ENCODE assay signal across 19 mouse cellular contexts in the genomic region with DNA sequence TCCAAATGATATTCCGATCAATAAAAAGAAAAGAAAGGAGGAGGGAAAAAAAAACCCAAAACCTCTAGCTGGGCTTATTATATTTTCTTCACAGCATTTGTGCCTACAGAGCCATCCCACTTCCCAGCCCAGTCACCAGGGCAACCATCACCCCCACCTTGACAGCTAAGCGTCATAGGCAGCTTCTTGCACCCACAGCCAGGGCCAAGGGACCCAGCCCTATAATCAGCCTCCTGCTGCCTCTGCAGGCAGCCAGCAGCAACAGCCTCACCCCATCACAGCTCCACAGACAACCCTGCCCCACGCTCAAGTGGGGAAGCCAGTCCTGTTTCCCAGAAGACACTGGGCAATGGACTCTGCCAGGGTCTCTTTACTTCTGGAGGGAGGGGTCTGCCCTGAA. TPM values are rescaled to one million over a fixed set of nuclear protein-coding genes. Genes with fewer than 3 reads are reported as not detected.
DNase-seq lines count a peak whose midpoint lies in the region; ATAC-seq and TF ChIP-seq lines count a peak whose summit lies in the region.
"Had no signal": no experiment of that assay in that cellular context is flagged by ENCODE, and none has a peak within 500 bp of the region (broad histone marks: within the 10 kb centered on the region; RNA-seq: fewer than 3 reads in every experiment).

No protein-coding gene starts in this region.

- no peak for ATAC-seq in megakaryocyte progenitor cell, adult 5-6 weeks (replicated peaks; ENCODE audit: poor library complexity)

- 30% methylated on average over 3 of the region's 3 CpGs for WGBS in olfactory bulb, adult 2 months

- no peak for TF ChIP-seq CTCF in cortical plate, adult 2 months (IDR thresholded peaks at IDR 0.05; ENCODE audit: extremely low read depth, insufficient read depth, low read length)
- no peak; the same call in 1 of the 2 replicates for TF ChIP-seq CTCF in olfactory bulb, adult 2 months (IDR thresholded peaks at IDR 0.05; ENCODE audit: insufficient read depth, low read depth, low read length)

- peak; percentile 55 for DNase-seq in layer of hippocampus, adult 11-12 months (ENCODE audit: low spot score)
- no peak for DNase-seq in layer of hippocampus, postnatal 25 days (ENCODE audit: extremely low spot score in 1 of 2, low spot score in 1 of 2)
- peak; percentile 83 for DNase-seq in layer of hippocampus, adult 9-11 months
- no peak for DNase-seq in cerebellum, adult 11 months
- no peak for DNase-seq in ovary, postnatal 10 days (ENCODE audit: low spot score)
- DNase-seq: adrenal gland, postnatal 25 days; kidney, adult 2 months; thymus, adult 2 months had no signal

- no peak overlapping the region for H3K4me3 ChIP-seq in cortical plate, adult 2 months (ENCODE audit: insufficient read depth, low read length)
- no peak overlapping the region for H3K4me3 ChIP-seq in olfactory bulb, adult 2 months (ENCODE audit: insufficient read depth, low read depth, low read length)
- H3K4me3 ChIP-seq: embryonic facial prominence, embryonic 15.5 days; forebrain, embryonic 12.5 days; hindbrain, embryonic 15.5 days had no signal

- H3K27ac ChIP-seq in cortical plate, adult 2 months (ENCODE audit: insufficient read depth, low read length) = 0 out of 2 replicates have a peak overlapping the region, but pooled peaks have one; percentile 72
- peak overlapping the region; percentile 96 for H3K27ac ChIP-seq in olfactory bulb, adult 2 months (ENCODE audit: insufficient read depth, low read depth, low read length)
- H3K27ac ChIP-seq: embryonic facial prominence, embryonic 15.5 days; hindbrain, embryonic 15.5 days had no signal

- peaks cover 4% of the 10 kb centered on the region for H3K4me1 ChIP-seq in cortical plate, adult 2 months (ENCODE audit: control insufficient read depth, insufficient read depth, low read length)
- peaks cover 24% of the 10 kb centered on the region for H3K4me1 ChIP-seq in olfactory bulb, adult 2 months (ENCODE audit: control insufficient read depth, insufficient read depth, low read length)
- H3K4me1 ChIP-seq: embryonic facial prominence, embryonic 15.5 days had no signal

- TF ChIP-seq POLR2A in cortical plate, adult 2 months (IDR thresholded peaks at IDR 0.05; ENCODE audit: extremely low read depth, insufficient read depth, low read length) = no peak
- TF ChIP-seq POLR2A in olfactory bulb, adult 2 months (IDR thresholded peaks at IDR 0.05; ENCODE audit: insufficient read depth, low read depth, low read length) = no peak

RNA-seq across cellular contexts. Expression of a gene that starts 17.7 kb away (rescaled TPM):
- total RNA-seq in layer of hippocampus, postnatal 25 days (2021) = 10 to 100 TPM; 43.6 to 47.9 TPM
- 16.0 and 16.9 TPM in 2 replicates for polyA plus RNA-seq in cortical plate, adult 2 months (2012; rRNA removed)
- polyA plus RNA-seq in olfactory bulb, adult 2 months (2012; ENCODE audit: insufficient read depth, insufficient read length, low replicate concordance, missing spikeins) = not detected in 2 replicates
- total RNA-seq in megakaryocyte progenitor cell, adult 5-6 weeks (2015) = 0.10 TPM in 1 of 2 replicates, not detected in the other
- not detected in 2 replicates for total RNA-seq in megakaryocyte progenitor cell, adult 5-6 weeks (2017)

RNA-seq across cellular contexts. Expression of a gene that starts 57.3 kb away (rescaled TPM):
- not detected for total RNA-seq in layer of hippocampus, postnatal 25 days (2021)
- 0.13 TPM in 1 of 2 replicates, not detected in the other for polyA plus RNA-seq in cortical plate, adult 2 months (2012; rRNA removed)
- not detected in 2 replicates for polyA plus RNA-seq in olfactory bulb, adult 2 months (2012; ENCODE audit: insufficient read depth, insufficient read length, low replicate concordance, missing spikeins)
- total RNA-seq in megakaryocyte progenitor cell, adult 5-6 weeks (2015) = not detected in 2 replicates
- not detected in 2 replicates for total RNA-seq in megakaryocyte progenitor cell, adult 5-6 weeks (2017)
- total RNA-seq: adrenal gland, postnatal 25 days; common myeloid progenitor, adult 5-6 weeks; layer of hippocampus, postnatal 10 days; megakaryocyte-erythroid progenitor cell, adult 5-6 weeks had no signal
- polyA plus RNA-seq: forebrain, embryonic 12.5 days; hindbrain, embryonic 15.5 days; lung, embryonic 16.5 days; neural tube, embryonic 11.5 days had no signal

Comparison
In these comparisons a context has a peak if more than half of its experiments do, and no peak if none do; other contexts are left out.
1. DNase-seq: peak in layer of hippocampus, adult 11-12 months (single experiment) and layer of hippocampus, adult 9-11 months (single experiment); none in layer of hippocampus, postnatal 25 days (0 of 2), cerebellum, adult 11 months (single experiment) and ovary, postnatal 10 days (single experiment).
2. RNA of a gene that starts 17.7 kb away (total RNA-seq): 43.6 to 47.9 TPM in layer of hippocampus, postnatal 25 days; 0.10 TPM in megakaryocyte progenitor cell, adult 5-6 weeks; every median in the first group is over 10 times any median in the second.